Mouse (Mus musculus) forebrain, embryonic 13.5 days (tissue): ENCODE measurements around the gene Gm5416. TPM values are rescaled to one million over a fixed set of nuclear protein-coding genes. Genes with fewer than 3 reads are reported as not detected.
A peak's percentile ranks its signal among the peaks of the same experiment; 100 is the strongest.
"Not testable (repeated sequence)": the region's sequence is repeated elsewhere in the genome, so short reads cannot be mapped to it uniquely, and the experiment has no call there.

ENCODE experiments used
- ATAC-seq: fragments of 200-750 bp; cut with Nextera tagmentation; 2 replicates; pipeline ENCODE4 v1.8.0; 2017
- H3K27ac ChIP-seq: fragments of 300-500 bp; sonication (generic); 2 replicates; pipeline ENCODE4 v1.5.1; 2015; ENCODE audit warnings: inconsistent platforms, mild to moderate bottlenecking, moderate library complexity
- H3K27me3 ChIP-seq: fragments of 300-500 bp; sonication (generic); 2 replicates; pipeline ENCODE4 v1.6.1; 2015; ENCODE audit warnings: mild to moderate bottlenecking, inconsistent platforms
- H3K36me3 ChIP-seq: fragments of 300-500 bp; sonication (generic); 2 replicates; pipeline ENCODE4 v1.6.1; 2015; ENCODE audit warnings: mild to moderate bottlenecking, inconsistent platforms; ENCODE audit not compliant: poor library complexity, severe bottlenecking
- H3K4me1 ChIP-seq: fragments of 300-500 bp; sonication (generic); 2 replicates; pipeline ENCODE4 v1.6.1; 2015; ENCODE audit warnings: inconsistent platforms
- H3K4me2 ChIP-seq: fragments of 300-500 bp; sonication (generic); 2 replicates; pipeline ENCODE4 v1.6.1; 2015; ENCODE audit warnings: inconsistent platforms, mild to moderate bottlenecking, moderate library complexity
- H3K4me3 ChIP-seq: fragments of 300-500 bp; sonication (generic); 2 replicates; pipeline ENCODE4 v1.5.1; 2015; ENCODE audit warnings: mild to moderate bottlenecking, inconsistent platforms
- H3K9ac ChIP-seq: fragments of 300-500 bp; sonication (generic); 2 replicates; pipeline ENCODE4 v1.6.1; 2015; ENCODE audit warnings: mild to moderate bottlenecking, inconsistent platforms
- H3K9me3 ChIP-seq: fragments of 300-500 bp; sonication (generic); replicated peaks from 2 replicates; pipeline ENCODE4 v1.6.1; 2016; ENCODE audit warnings: inconsistent platforms
- WGBS: fragments of 180-500 bp; shearing (Covaris S2); methylation state at CpG from one replicate; pipeline ENCODE4 v1.1.7; 2015; 5-methylcytosine and 5-hydroxymethylcytosine counted together
- polyA plus RNA-seq: library from polyadenylated mRNA; unstranded; fragments of >200 nt; fragmentation: Nextera tagmentation; extraction: Ambion mirVana; gene quantifications from 2 replicates; pipeline ENCODE4 v1.2.1, GENCODE M21; 2015

Gene Gm5416
- not detected in 2 replicates for polyA plus RNA-seq

- H3K36me3 ChIP-seq = no peaks in the 10 kb centered on the region
- H3K4me1 ChIP-seq = no peaks in the 10 kb centered on the region
- H3K4me3 ChIP-seq = no peak within 1 kb of the TSS
- no peak within 1 kb of the TSS for H3K4me2 ChIP-seq
- WGBS = 83% methylated on average over 2 of the region's 2 CpGs
- no peak for ATAC-seq
- H3K27me3 ChIP-seq = no peaks in the 10 kb centered on the region
- H3K9ac ChIP-seq = no peak within 1 kb of the TSS
- H3K27ac ChIP-seq = no peak within 1 kb of the TSS
- no peaks in the 10 kb centered on the region for H3K9me3 ChIP-seq
These were observed at the start of gene Gm5416 for GRCm38 (mm10) chr16:36209967-36210453. Gene Gm5416, plus strand, starts transcription at chr16:36210403.

GRCm38 (mm10) chr16:36167841-36168240, 42.4 kb upstream of the Gm5416 start:
- WGBS = 79% methylated on average over 10 of the region's 10 CpGs
- not testable (repeated sequence) for ATAC-seq, H3K36me3 ChIP-seq, H3K4me2 ChIP-seq, H3K4me3 ChIP-seq, H3K27me3 ChIP-seq, H3K9ac ChIP-seq, H3K27ac ChIP-seq, H3K9me3 ChIP-seq, H3K4me1 ChIP-seq

- H3K9ac ChIP-seq = no peak overlapping the region
- no peaks in the 10 kb centered on the region for H3K4me1 ChIP-seq
- no peaks in the 10 kb centered on the region for H3K36me3 ChIP-seq
- H3K27ac ChIP-seq = no peak overlapping the region
- H3K27me3 ChIP-seq = no peaks in the 10 kb centered on the region
- no peak overlapping the region for H3K4me2 ChIP-seq
- no peak for ATAC-seq
- 0 out of 2 replicates have a peak, but pooled peaks cover 3% of the 10 kb centered on the region for H3K9me3 ChIP-seq
- no peak overlapping the region for H3K4me3 ChIP-seq
These were observed 34.1 kb upstream of the Gm5416 start for GRCm38 (mm10) chr16:36176108-36176507.

GRCm38 (mm10) chr16:36179910-36180309, 30.3 kb upstream of the Gm5416 start:
- no peaks in the 10 kb centered on the region for H3K27me3 ChIP-seq
- 83% methylated on average over 2 of the region's 2 CpGs for WGBS
- no peak overlapping the region for H3K27ac ChIP-seq
- 0 out of 2 replicates have a peak, but pooled peaks cover 2% of the 10 kb centered on the region for H3K9me3 ChIP-seq
- ATAC-seq = no peak
- no peaks in the 10 kb centered on the region for H3K4me1 ChIP-seq
- H3K4me3 ChIP-seq = no peak overlapping the region
- no peak overlapping the region for H3K4me2 ChIP-seq
- no peak overlapping the region for H3K9ac ChIP-seq
- H3K36me3 ChIP-seq = no peaks in the 10 kb centered on the region

GRCm38 (mm10) chr16:36183912-36184311, 26.3 kb upstream of the Gm5416 start, which contains the start of gene Gm5483:
Gene Gm5483, plus strand, starts transcription at chr16:36184212.
- not testable (repeated sequence) for H3K4me3 ChIP-seq, ATAC-seq, H3K4me2 ChIP-seq, H3K27me3 ChIP-seq, H3K36me3 ChIP-seq, H3K9me3 ChIP-seq, H3K9ac ChIP-seq, H3K4me1 ChIP-seq, H3K27ac ChIP-seq
- 83% methylated on average over 4 of the region's 4 CpGs for WGBS

- H3K4me1 ChIP-seq = no peaks in the 10 kb centered on the region
- ATAC-seq = no peak
- H3K36me3 ChIP-seq = no peaks in the 10 kb centered on the region
- H3K9ac ChIP-seq = no peak overlapping the region
- H3K9me3 ChIP-seq = no peaks in the 10 kb centered on the region
- H3K27me3 ChIP-seq = no peaks in the 10 kb centered on the region
- peak overlapping the region; percentile 36; the same call in 1 of the 2 replicates for H3K4me2 ChIP-seq
- 37% methylated on average over 19 of the region's 19 CpGs for WGBS
- no peak overlapping the region for H3K4me3 ChIP-seq
- no peak overlapping the region for H3K27ac ChIP-seq
These were observed 11.0 kb upstream of the Gm5416 start for GRCm38 (mm10) chr16:36199226-36199625.

- Histone ChIP-seq H3K9me3 (no peaks in the 10 kb centered on the region), H3K4me1 (no peaks in the 10 kb centered on the region), H3K4me3 (no peak overlapping the region), H3K27me3 (no peaks in the 10 kb centered on the region), H3K27ac (no peak overlapping the region), H3K36me3 (no peaks in the 10 kb centered on the region), H3K4me2 (no peak overlapping the region), H3K9ac (no peak overlapping the region)
- 83% methylated on average over 5 of the region's 5 CpGs for WGBS
- no peak for ATAC-seq
These were observed 6.4 kb upstream of the Gm5416 start for GRCm38 (mm10) chr16:36203846-36204245.

- not testable (repeated sequence) for H3K36me3 ChIP-seq, H3K9ac ChIP-seq, H3K4me1 ChIP-seq, H3K4me2 ChIP-seq, ATAC-seq, H3K9me3 ChIP-seq, H3K27ac ChIP-seq, H3K27me3 ChIP-seq, H3K4me3 ChIP-seq
- 38% methylated on average over 2 of the region's 2 CpGs for WGBS
These were observed 4.5 kb upstream of the Gm5416 start for GRCm38 (mm10) chr16:36205684-36206083.

GRCm38 (mm10) chr16:36221168-36221567, 11.0 kb downstream of the Gm5416 start, which contains the start of gene 2010005H15Rik:
Gene 2010005H15Rik, plus strand, starts transcription at chr16:36221468.
- not testable (repeated sequence) for ATAC-seq, H3K4me1 ChIP-seq, H3K27me3 ChIP-seq, H3K4me2 ChIP-seq, H3K9me3 ChIP-seq, H3K27ac ChIP-seq, H3K4me3 ChIP-seq, H3K36me3 ChIP-seq, H3K9ac ChIP-seq
- WGBS = 91% methylated on average over 7 of the region's 7 CpGs

- H3K9me3 ChIP-seq, H3K27me3 ChIP-seq, H3K4me3 ChIP-seq, H3K9ac ChIP-seq, H3K4me2 ChIP-seq, ATAC-seq, H3K4me1 ChIP-seq, H3K36me3 ChIP-seq, H3K27ac ChIP-seq: not testable (repeated sequence)
These were observed 50.4 kb downstream of the Gm5416 start for GRCm38 (mm10) chr16:36260585-36260984.

Other genes with a start within 250 kb of the Gm5416 start
- gene Kpna1, start 231.7 kb upstream of the Gm5416 start, polyA plus RNA-seq = 70.0 and 78.2 TPM in 2 replicates
- 13.1 and 13.3 TPM in 2 replicates for gene Wdr5b, start 169.2 kb upstream of the Gm5416 start, polyA plus RNA-seq
- 237 and 242 TPM in 2 replicates for gene Fam162a, start 138.8 kb upstream of the Gm5416 start, polyA plus RNA-seq
- gene Ccdc58, start 138.7 kb upstream of the Gm5416 start, polyA plus RNA-seq = 53.9 and 59.7 TPM in 2 replicates
- not detected in 2 replicates for gene Csta1, start 79.2 kb upstream of the Gm5416 start, polyA plus RNA-seq
- gene Stfa2l1, start 53.6 kb upstream of the Gm5416 start, polyA plus RNA-seq = not detected in 2 replicates
- gene Gm5483, start 26.2 kb upstream of the Gm5416 start, polyA plus RNA-seq = 0.32 and 0.53 TPM in 2 replicates
- gene 2010005H15Rik, start 11.1 kb downstream of the Gm5416 start, polyA plus RNA-seq = not detected in 2 replicates
- gene Stfa1, start 66.5 kb downstream of the Gm5416 start, polyA plus RNA-seq = 0.39 and 0.62 TPM in 2 replicates
- gene BC117090, start 123.9 kb downstream of the Gm5416 start, polyA plus RNA-seq = not detected in 2 replicates
- gene BC100530, start 157.3 kb downstream of the Gm5416 start, polyA plus RNA-seq = 0.63 TPM in 1 of 2 replicates, not detected in the other
- not detected in 2 replicates for gene Stfa2, start 198.1 kb downstream of the Gm5416 start, polyA plus RNA-seq
- not detected in 2 replicates for gene Stfa3, start 245.0 kb downstream of the Gm5416 start, polyA plus RNA-seq